Mouse (Mus musculus): ENCODE data around the gene Tnni2. TPM values are rescaled to one million over a fixed set of nuclear protein-coding genes. Genes with fewer than 3 reads are reported as not detected.

The Tnni2 gene
- polyA plus RNA-seq, 1 experiment = not detected

DNA sequence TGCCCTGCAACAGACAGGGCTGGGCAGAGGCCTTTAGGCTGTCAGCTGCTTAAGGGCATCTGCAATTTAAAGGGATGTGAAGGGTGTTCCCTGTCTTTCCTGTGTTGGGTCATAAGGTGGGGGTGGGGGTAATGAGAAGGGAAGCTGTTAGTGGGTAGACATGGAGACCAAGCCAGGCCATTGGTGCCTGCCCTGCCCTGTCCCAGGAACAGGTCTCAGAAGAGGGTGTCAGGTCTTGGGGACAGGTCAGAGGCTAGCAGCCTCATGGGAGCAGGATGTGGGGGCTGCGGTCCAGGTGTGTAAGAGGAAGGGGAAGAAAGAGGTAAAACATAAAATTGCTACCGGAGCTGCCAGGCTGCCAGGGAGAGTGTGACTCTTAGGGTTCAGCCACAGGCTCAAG, 19.8 kb downstream of the Tnni2 start:
- no peaks in the 10 kb centered on the region for H3K36me3 ChIP-seq (ENCODE audit: control insufficient read depth)
- no peaks in the 10 kb centered on the region for H3K9me3 ChIP-seq (ENCODE audit: control insufficient read depth, low read length)
- TF ChIP-seq GATA1 (IDR thresholded peaks at IDR 0.05; ENCODE audit: low read length) (no peak), TAL1 (IDR thresholded peaks at IDR 0.05; ENCODE audit: low read length) (no peak)
- H3K4me1 ChIP-seq (ENCODE audit: control insufficient read depth) = no peaks in the 10 kb centered on the region
- H3K27me3 ChIP-seq (ENCODE audit: control insufficient read depth) = no peaks in the 10 kb centered on the region
- H3K4me3 ChIP-seq (replicated peaks) = no peak overlapping the region

DNA sequence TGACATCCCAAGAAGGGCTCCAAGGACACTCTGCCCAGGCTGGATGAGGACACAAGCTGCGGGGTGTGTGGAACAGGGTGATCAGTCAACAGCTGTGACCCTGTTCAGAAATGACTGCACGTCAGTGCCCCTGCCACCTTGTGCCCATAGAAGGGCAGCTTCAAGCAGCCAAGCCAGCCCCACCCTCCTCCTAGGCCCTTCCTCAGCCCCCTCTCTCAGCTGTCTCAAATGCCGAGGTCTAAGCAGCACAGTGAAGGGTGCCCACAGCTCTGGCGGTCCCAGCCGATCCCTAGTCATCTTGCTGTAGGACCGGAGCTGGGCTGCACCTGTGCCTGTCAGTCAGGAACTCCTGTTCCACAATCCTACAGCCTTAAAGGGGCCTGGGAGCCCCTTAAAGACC, 20.6 kb downstream of the Tnni2 start:
- Histone ChIP-seq H3K4me1 (ENCODE audit: control insufficient read depth) (no peaks in the 10 kb centered on the region), H3K4me3 (replicated peaks) (no peak overlapping the region), H3K27me3 (ENCODE audit: control insufficient read depth) (no peaks in the 10 kb centered on the region), H3K36me3 (ENCODE audit: control insufficient read depth) (no peaks in the 10 kb centered on the region), H3K9me3 (ENCODE audit: control insufficient read depth, low read length) (no peaks in the 10 kb centered on the region)
- TF ChIP-seq TAL1 (IDR thresholded peaks at IDR 0.05; ENCODE audit: low read length) (no peak), GATA1 (IDR thresholded peaks at IDR 0.05; ENCODE audit: low read length) (no peak)

DNA sequence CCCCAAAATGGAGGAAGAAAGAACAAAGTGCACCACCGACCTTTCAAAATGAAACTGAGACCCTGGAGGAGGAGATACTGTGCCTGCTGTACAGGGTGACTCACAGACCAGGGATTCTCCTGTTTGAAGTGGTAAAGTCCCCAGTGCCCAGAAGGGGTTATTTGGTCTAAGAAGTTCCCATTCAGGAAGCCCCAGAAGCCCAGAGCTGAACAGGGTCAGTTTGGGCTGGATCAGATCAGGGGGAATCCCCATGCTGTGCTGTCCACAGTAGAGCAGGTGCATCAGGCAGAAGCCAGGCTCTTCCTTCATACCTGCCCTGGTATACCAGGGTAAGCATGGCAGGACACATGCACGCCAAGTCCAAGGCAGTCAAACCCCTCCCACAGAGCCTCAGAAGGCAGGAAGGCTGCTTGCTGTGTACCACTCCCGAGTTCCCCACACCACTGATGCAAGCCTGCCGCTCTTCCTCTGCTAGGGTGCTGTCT, 21.0 kb downstream of the Tnni2 start:
- Histone ChIP-seq H3K4me3 (replicated peaks) (no peak overlapping the region), H3K27me3 (ENCODE audit: control insufficient read depth) (no peaks in the 10 kb centered on the region), H3K36me3 (ENCODE audit: control insufficient read depth) (no peaks in the 10 kb centered on the region), H3K4me1 (ENCODE audit: control insufficient read depth) (no peaks in the 10 kb centered on the region), H3K9me3 (ENCODE audit: control insufficient read depth, low read length) (no peaks in the 10 kb centered on the region)
- TF ChIP-seq TAL1 (IDR thresholded peaks at IDR 0.05; ENCODE audit: low read length) (no peak), GATA1 (IDR thresholded peaks at IDR 0.05; ENCODE audit: low read length) (no peak)

DNA sequence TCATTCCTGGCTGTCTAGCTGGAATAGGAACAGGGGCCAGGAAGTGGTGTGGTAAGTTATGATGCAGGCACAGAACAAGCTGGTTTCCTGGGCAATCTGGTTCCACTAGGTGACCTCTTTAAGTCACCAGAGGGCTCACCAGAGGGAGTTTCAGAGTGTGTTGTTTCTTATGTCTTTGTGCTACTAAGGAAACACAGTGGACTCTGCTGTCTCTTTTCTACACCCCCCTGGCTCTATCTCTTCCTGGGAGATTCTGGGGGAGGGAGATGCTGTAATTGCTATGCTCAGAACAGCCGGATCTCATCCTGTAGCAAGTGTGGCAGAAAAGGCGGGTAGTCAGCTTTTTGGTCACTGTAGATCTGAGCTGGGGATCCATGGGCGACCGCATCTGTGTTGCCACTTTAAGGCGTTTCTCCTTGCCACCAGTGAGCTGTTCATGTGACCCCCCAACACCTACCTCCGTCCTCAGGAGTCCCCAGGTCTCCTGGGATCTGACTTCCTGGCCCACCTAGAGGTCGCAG, 28.6 kb downstream of the Tnni2 start:
- Histone ChIP-seq H3K4me1 (ENCODE audit: control insufficient read depth) (no peaks in the 10 kb centered on the region), H3K4me3 (replicated peaks) (no peak overlapping the region), H3K9me3 (ENCODE audit: control insufficient read depth, low read length) (no peaks in the 10 kb centered on the region), H3K36me3 (ENCODE audit: control insufficient read depth) (no peaks in the 10 kb centered on the region), H3K27me3 (ENCODE audit: control insufficient read depth) (no peaks in the 10 kb centered on the region)
- TF ChIP-seq GATA1 (IDR thresholded peaks at IDR 0.05; ENCODE audit: low read length) (no peak), TAL1 (IDR thresholded peaks at IDR 0.05; ENCODE audit: low read length) (no peak)

DNA sequence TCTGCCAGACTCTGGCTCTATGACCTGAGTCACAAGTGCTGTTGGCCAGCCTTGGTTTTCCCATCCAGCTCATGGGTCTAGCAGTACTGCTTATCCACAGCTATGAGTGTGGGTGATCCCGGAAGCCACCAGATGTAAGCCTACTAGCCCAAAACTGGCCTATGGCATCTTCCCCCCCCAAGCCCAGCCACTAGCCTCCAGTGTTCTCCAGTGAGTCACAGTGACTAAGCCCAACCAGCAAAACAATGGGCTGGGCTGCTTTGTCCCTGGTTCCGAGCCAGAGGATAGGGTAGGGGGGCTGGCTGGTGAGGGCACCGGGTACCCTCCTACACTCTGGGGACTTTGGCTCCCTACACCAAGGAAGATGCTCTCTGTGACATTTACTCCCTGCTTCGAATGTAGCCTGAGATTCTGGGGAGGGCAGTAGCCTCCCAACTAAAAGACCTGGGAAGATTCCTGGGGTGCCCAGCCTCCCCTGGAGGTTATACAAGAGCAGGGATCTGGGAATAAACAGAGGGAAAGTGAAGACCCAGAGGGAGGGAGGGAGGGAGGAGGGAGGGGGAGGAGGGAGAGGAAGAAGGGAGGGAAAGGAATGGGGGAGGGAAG, 29.3 kb downstream of the Tnni2 start:
- Histone ChIP-seq H3K4me3 (replicated peaks) (no peak overlapping the region), H3K9me3 (ENCODE audit: control insufficient read depth, low read length) (no peaks in the 10 kb centered on the region), H3K27me3 (ENCODE audit: control insufficient read depth) (no peaks in the 10 kb centered on the region), H3K4me1 (ENCODE audit: control insufficient read depth) (no peaks in the 10 kb centered on the region), H3K36me3 (ENCODE audit: control insufficient read depth) (no peaks in the 10 kb centered on the region)
- TF ChIP-seq TAL1 (IDR thresholded peaks at IDR 0.05; ENCODE audit: low read length) (no peak), GATA1 (IDR thresholded peaks at IDR 0.05; ENCODE audit: low read length) (no peak)

DNA sequence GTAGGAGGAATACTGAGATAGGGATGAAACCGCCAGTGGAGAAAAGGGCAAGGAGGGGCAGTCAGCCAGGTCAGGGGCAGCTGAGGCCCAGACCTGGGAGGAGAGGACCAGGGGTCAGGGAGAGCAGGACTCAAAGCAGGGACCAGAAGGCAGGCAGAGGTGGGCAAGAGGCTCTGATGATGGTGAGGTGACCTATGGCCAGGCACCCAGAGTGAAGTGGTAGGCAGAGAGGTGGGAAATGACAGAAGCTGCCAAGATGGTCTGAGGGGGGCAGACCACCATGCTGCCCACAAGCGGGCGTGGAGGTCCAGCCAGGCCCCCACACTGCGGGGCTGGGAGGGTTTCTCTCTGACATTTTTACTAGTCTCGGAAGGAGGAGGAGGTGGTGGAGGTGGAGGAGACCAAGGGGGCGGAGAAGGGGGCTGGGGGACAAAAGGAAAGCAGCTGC, 29.8 kb downstream of the Tnni2 start:
- H3K36me3 ChIP-seq (ENCODE audit: control insufficient read depth) = no peaks in the 10 kb centered on the region
- TF ChIP-seq GATA1 (IDR thresholded peaks at IDR 0.05; ENCODE audit: low read length) (no peak), TAL1 (IDR thresholded peaks at IDR 0.05; ENCODE audit: low read length) (no peak)
- no peak overlapping the region for H3K4me3 ChIP-seq (replicated peaks)
- H3K9me3 ChIP-seq (ENCODE audit: control insufficient read depth, low read length) = no peaks in the 10 kb centered on the region
- no peaks in the 10 kb centered on the region for H3K27me3 ChIP-seq (ENCODE audit: control insufficient read depth)
- no peaks in the 10 kb centered on the region for H3K4me1 ChIP-seq (ENCODE audit: control insufficient read depth)

DNA sequence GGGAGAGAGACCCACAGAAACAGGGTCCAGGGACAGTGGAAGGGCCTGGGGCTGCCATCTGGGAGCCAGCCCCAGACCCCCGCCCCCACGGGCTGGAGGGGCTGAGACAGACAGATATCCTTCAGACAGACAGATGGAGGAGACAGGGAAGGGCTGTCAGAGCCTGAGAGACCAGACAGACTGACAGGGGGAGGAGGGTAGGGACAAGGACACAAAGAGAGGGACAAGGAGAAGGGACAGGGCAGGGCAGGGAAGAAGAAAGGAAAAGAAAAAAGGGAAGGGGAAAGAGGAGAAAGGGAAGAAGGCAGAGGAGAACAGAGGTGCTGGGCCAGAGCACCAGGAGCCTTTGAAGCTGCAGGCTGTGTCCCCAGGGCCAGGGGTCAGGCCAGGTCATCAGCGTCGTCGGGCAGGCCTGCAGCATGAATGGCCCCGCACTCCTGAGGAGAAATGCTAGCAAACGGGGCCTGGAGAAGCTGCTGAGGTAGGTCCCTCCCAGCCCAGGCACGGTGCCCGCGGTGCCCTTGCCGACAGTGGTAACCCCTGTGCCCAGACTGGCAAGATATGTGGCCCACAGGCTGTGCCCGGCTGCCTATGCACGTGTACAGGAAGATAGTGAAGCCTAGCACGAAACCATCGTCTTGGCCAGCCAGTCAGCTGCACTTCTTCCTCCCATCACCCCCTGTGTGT, 30.4 kb downstream of the Tnni2 start:
- no peaks in the 10 kb centered on the region for H3K36me3 ChIP-seq (ENCODE audit: control insufficient read depth)
- no peaks in the 10 kb centered on the region for H3K4me1 ChIP-seq (ENCODE audit: control insufficient read depth)
- no peak overlapping the region for H3K4me3 ChIP-seq (replicated peaks)
- H3K27me3 ChIP-seq (ENCODE audit: control insufficient read depth) = no peaks in the 10 kb centered on the region
- TF ChIP-seq TAL1 (IDR thresholded peaks at IDR 0.05; ENCODE audit: low read length) (no peak), GATA1 (IDR thresholded peaks at IDR 0.05; ENCODE audit: low read length) (no peak)
- no peaks in the 10 kb centered on the region for H3K9me3 ChIP-seq (ENCODE audit: control insufficient read depth, low read length)

DNA sequence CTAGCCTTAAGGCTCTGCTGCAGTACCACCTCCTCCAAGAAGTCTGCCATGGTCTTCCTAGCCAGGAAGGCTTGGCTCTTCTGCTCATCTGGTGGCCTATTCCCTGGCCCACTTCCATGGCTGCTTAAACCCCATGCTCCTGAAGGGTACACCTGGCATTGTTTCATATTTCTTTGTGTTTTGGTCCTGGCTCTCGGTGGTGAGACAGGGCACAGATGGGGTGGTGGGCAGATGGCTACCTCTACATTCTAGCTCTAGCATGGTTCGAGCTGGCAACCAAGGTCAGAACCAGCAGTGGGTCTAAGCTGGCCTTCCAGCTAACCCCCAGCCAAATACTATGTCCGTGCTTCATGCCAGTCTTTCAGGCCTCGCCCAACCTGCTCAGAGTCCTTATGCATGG, 31.3 kb downstream of the Tnni2 start:
- Histone ChIP-seq H3K27me3 (ENCODE audit: control insufficient read depth) (no peaks in the 10 kb centered on the region), H3K9me3 (ENCODE audit: control insufficient read depth, low read length) (no peaks in the 10 kb centered on the region), H3K4me3 (replicated peaks) (no peak overlapping the region), H3K36me3 (ENCODE audit: control insufficient read depth) (no peaks in the 10 kb centered on the region), H3K4me1 (ENCODE audit: control insufficient read depth) (no peaks in the 10 kb centered on the region)
- TF ChIP-seq GATA1 (IDR thresholded peaks at IDR 0.05; ENCODE audit: low read length) (no peak), TAL1 (IDR thresholded peaks at IDR 0.05; ENCODE audit: low read length) (no peak)

DNA sequence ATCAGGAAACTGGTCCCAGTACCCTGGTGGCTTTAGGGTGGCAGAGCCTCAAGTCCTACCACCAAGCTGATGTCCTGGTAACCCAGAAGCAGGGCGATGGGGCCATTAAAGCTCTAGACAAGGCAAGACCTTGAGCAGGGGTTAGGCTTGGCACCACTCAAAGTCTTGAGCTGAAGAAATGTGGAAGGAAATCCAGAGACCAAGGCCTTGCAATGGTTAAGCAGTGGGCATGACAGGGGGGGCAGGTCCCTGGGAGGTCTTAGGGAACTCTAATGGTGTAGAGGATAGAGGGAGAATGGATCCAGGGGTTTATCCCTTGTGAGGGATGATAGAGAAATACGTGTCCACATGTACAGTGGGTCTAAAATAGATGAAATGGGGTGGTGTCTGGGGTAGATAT, 31.9 kb downstream of the Tnni2 start:
- no peak for TF ChIP-seq GATA1 (IDR thresholded peaks at IDR 0.05; ENCODE audit: low read length)
- TF ChIP-seq TAL1 (IDR thresholded peaks at IDR 0.05; ENCODE audit: low read length) = no peak
- H3K4me1 ChIP-seq (ENCODE audit: control insufficient read depth) = no peaks in the 10 kb centered on the region
- no peaks in the 10 kb centered on the region for H3K36me3 ChIP-seq (ENCODE audit: control insufficient read depth)
- no peaks in the 10 kb centered on the region for H3K9me3 ChIP-seq (ENCODE audit: control insufficient read depth, low read length)
- H3K4me3 ChIP-seq (replicated peaks) = no peak overlapping the region
- no peaks in the 10 kb centered on the region for H3K27me3 ChIP-seq (ENCODE audit: control insufficient read depth)
